Mouse (Mus musculus): Measurements from ENCODE around the gene 4930474N05Rik. TPM values are rescaled to one million over a fixed set of nuclear protein-coding genes. Genes with fewer than 3 reads are reported as not detected.

4930474N05Rik gene
- polyA plus RNA-seq, 1 experiment: not detected

GRCm38 (mm10) chr14:36145261-36145660 lies 50.5 kb downstream of the 4930474N05Rik start:
- no peak overlapping the region for H3K27ac ChIP-seq (ENCODE audit: insufficient read depth, low read length)
- no peak for TF ChIP-seq CTCF (IDR thresholded peaks at IDR 0.05; ENCODE audit: borderline replicate concordance, insufficient read depth, low read length)
- TF ChIP-seq POLR2A (IDR thresholded peaks at IDR 0.05; ENCODE audit: low read depth, low read length): no peak
- no peaks in the 10 kb centered on the region for H3K4me1 ChIP-seq (ENCODE audit: control insufficient read depth, insufficient read depth, low read length)
- no peak overlapping the region for H3K4me3 ChIP-seq (ENCODE audit: insufficient read depth, low read length)
